Mouse (Mus musculus) hindbrain, postnatal 0 days (tissue): ENCODE measurements around the gene Grcc10. TPM values are rescaled to one million over a fixed set of nuclear protein-coding genes. Genes with fewer than 3 reads are reported as not detected.

Source experiments
- ATAC-seq: fragments of 200-750 bp; cut with Nextera tagmentation; 2 replicates; pipeline ENCODE4 v1.8.0; 2017; ENCODE audit warnings: mild to moderate bottlenecking, moderate TSS enrichment, moderate library complexity
- DNase-seq: peaks from one replicate; pipeline ENCODE4 v3.0.0-alpha.2; 2015; ENCODE audit warnings: low spot score
- H3K27ac ChIP-seq: fragments of 300-500 bp; sonication (generic); 2 replicates; pipeline ENCODE4 v1.5.1; 2014; ENCODE audit warnings: mild to moderate bottlenecking
- H3K27me3 ChIP-seq: fragments of 300-500 bp; sonication (generic); 2 replicates; pipeline ENCODE4 v1.6.1; 2014; ENCODE audit warnings: low read length, mixed read lengths; ENCODE audit not compliant: insufficient read depth
- H3K36me3 ChIP-seq: fragments of 300-500 bp; sonication (generic); 2 replicates; pipeline ENCODE4 v1.6.1; 2014; ENCODE audit warnings: low read length, mixed read lengths; ENCODE audit not compliant: insufficient read depth
- H3K4me1 ChIP-seq: fragments of 300-500 bp; sonication (generic); 2 replicates; pipeline ENCODE4 v1.6.1; 2014; ENCODE audit warnings: antibody characterized with exemption, low read length, mixed read lengths; ENCODE audit not compliant: insufficient read depth
- H3K4me2 ChIP-seq: fragments of 300-500 bp; sonication (generic); 2 replicates; pipeline ENCODE4 v1.6.1; 2014; ENCODE audit warnings: low read depth, mild to moderate bottlenecking, low read length, moderate library complexity, mixed read lengths
- H3K4me3 ChIP-seq: fragments of 300-500 bp; sonication (generic); 2 replicates; pipeline ENCODE4 v1.5.1; 2014; ENCODE audit warnings: low read length
- H3K9ac ChIP-seq: fragments of 300-500 bp; sonication (generic); replicated peaks from 2 replicates; pipeline ENCODE4 v1.6.1; 2014; ENCODE audit warnings: mild to moderate bottlenecking, low read length, moderate library complexity, mixed read lengths
- H3K9me3 ChIP-seq: fragments of 300-500 bp; sonication (generic); 2 replicates; pipeline ENCODE4 v1.6.1; 2016; ENCODE audit warnings: low read length, mixed read lengths
- CTCF ChIP-seq: IDR thresholded peaks from 2 replicates; pipeline ENCODE4 v1.5.1; 2016; ENCODE audit warnings: antibody characterized with exemption, control low read depth, low read depth
- WGBS: fragments of 180-500 bp; shearing (Covaris S2); extraction: QIAGEN DNeasy Blood & Tissue Kit; methylation state at CpG from one replicate; pipeline ENCODE4 v1.1.7; 2014; 5-methylcytosine and 5-hydroxymethylcytosine counted together
- microRNA counts: library from miRNA; unstranded; fragments of <30 nt; microRNA quantifications from one replicate; lab custom pipeline; 2015
- microRNA-seq, 2 experiments: library from miRNA; unstranded; fragments of <30 nt; microRNA quantifications; one replicate each; pipeline ENCODE4; 2016
- polyA plus RNA-seq: library from polyadenylated mRNA; unstranded; fragments of >200 nt; fragmentation: Nextera tagmentation; extraction: Ambion mirVana; gene quantifications from 2 replicates; pipeline ENCODE4 v1.2.1, GENCODE M21; 2015
- total RNA-seq: library from RNA; depleted of rRNA; stranded (reverse); fragments of >200 nt; gene quantifications from 2 replicates; pipeline ENCODE4 v1.2.3, GENCODE M21; 2014; rRNA removed

Gene Grcc10
- total and polyA plus RNA-seq, 2 experiments from 2014 or later, result 212 to 643 TPM

- no peak for TF ChIP-seq CTCF
- no peak for DNase-seq
These were observed 44.6 kb downstream of the Grcc10 start for GRCm38 (mm10) chr6:124696441-124697150.

GRCm38 (mm10) chr6:124694166-124694955, 46.8 kb downstream of the Grcc10 start:
- TF ChIP-seq CTCF, result no peak
- peaks cover 7% of the 10 kb centered on the region; the same call in 1 of the 2 replicates for H3K36me3 ChIP-seq
- no peaks in the 10 kb centered on the region for H3K9me3 ChIP-seq
- H3K4me1 ChIP-seq, result no peaks in the 10 kb centered on the region
- ATAC-seq, result peak; percentile 81
- H3K9ac ChIP-seq, result no peak overlapping the region
- H3K4me2 ChIP-seq, result no peak overlapping the region
- no peak overlapping the region for H3K4me3 ChIP-seq
- H3K27me3 ChIP-seq, result no peaks in the 10 kb centered on the region
- H3K27ac ChIP-seq, result peak overlapping the region; percentile 22; the same call in 1 of the 2 replicates
- peak; percentile 80 for DNase-seq
- WGBS, result 54% methylated on average over 15 of the region's 15 CpGs

More at GRCm38 (mm10) chr6:124696441-124697150, 44.6 kb downstream of the Grcc10 start:
- 88% methylated on average over 7 of the region's 7 CpGs for WGBS
- Histone ChIP-seq H3K9ac (no peak overlapping the region), H3K4me2 (no peak overlapping the region), H3K27ac (no peak overlapping the region), H3K4me3 (no peak overlapping the region), H3K36me3 (peaks cover 15% of the 10 kb centered on the region; the same call in 1 of the 2 replicates), H3K27me3 (no peaks in the 10 kb centered on the region), H3K9me3 (no peaks in the 10 kb centered on the region), H3K4me1 (no peaks in the 10 kb centered on the region)
- no peak for ATAC-seq

GRCm38 (mm10) chr6:124693243-124693981, 47.8 kb downstream of the Grcc10 start:
- Histone ChIP-seq H3K9ac (0 out of 2 replicates have a peak overlapping the region, but pooled peaks have one; percentile 17), H3K27ac (peak overlapping the region; percentile 22), H3K9me3 (no peaks in the 10 kb centered on the region), H3K27me3 (no peaks in the 10 kb centered on the region), H3K4me2 (no peak overlapping the region), H3K4me1 (no peaks in the 10 kb centered on the region), H3K36me3 (no peaks in the 10 kb centered on the region), H3K4me3 (no peak overlapping the region)
- WGBS, result 73% methylated on average over 15 of the region's 15 CpGs
- DNase-seq (no peak), ATAC-seq (no peak)
- no peak for TF ChIP-seq CTCF

GRCm38 (mm10) chr6:124690517-124690916, 50.7 kb downstream of the Grcc10 start:
- ATAC-seq (no peak), DNase-seq (no peak)
- 95% methylated on average over 3 of the region's 3 CpGs for WGBS
- Histone ChIP-seq H3K27ac (no peak overlapping the region), H3K4me1 (no peaks in the 10 kb centered on the region), H3K9ac (no peak overlapping the region), H3K9me3 (no peaks in the 10 kb centered on the region), H3K4me3 (no peak overlapping the region), H3K27me3 (no peaks in the 10 kb centered on the region), H3K36me3 (no peaks in the 10 kb centered on the region), H3K4me2 (no peak overlapping the region)
- TF ChIP-seq CTCF, result no peak

MicroRNAs encoded within 50 kb of the gene (microRNA counts, 519-probe panel; counts per million panel counts)
- microRNA mmu-miR-141 (lab: Ali Mortazavi, UCI), result not detected
- not detected for microRNA mmu-miR-200c (lab: Ali Mortazavi, UCI)

Small RNA genes within 50 kb of the gene (microRNA-seq; reads per million reads assigned to microRNA genes)
- gene Mir141, result 4.3 to 5.1 reads per million in 2 experiments
- 23.1 to 26.5 reads per million in 2 experiments for gene Mir200c

Other genes starting within 250 kb of the Grcc10 start
- gene C1rl, start 248.3 kb downstream of the Grcc10 start, total RNA-seq, result 0.31 and 0.68 TPM in 2 replicates
- gene C1rl, start 248.3 kb downstream of the Grcc10 start, polyA plus RNA-seq, result 0.39 and 0.41 TPM in 2 replicates
- 0.42 and 1.0 TPM in 2 replicates for gene C1ra, start 229.0 kb downstream of the Grcc10 start, total RNA-seq
- 0.73 and 0.83 TPM in 2 replicates for gene C1ra, start 229.0 kb downstream of the Grcc10 start, polyA plus RNA-seq
- gene C1s1, start 199.0 kb downstream of the Grcc10 start, total RNA-seq, result 0.89 and 4.7 TPM in 2 replicates
- 0.49 and 1.2 TPM in 2 replicates for gene C1s1, start 199.0 kb downstream of the Grcc10 start, polyA plus RNA-seq
- gene C1rb, start 171.1 kb downstream of the Grcc10 start, total RNA-seq, result not detected in 2 replicates
- 0.09 TPM in 1 of 2 replicates, not detected in the other for gene C1rb, start 171.1 kb downstream of the Grcc10 start, polyA plus RNA-seq
- not detected in 2 replicates for gene C1s2, start 105.3 kb downstream of the Grcc10 start, total RNA-seq
- 0.13 and 0.18 TPM in 2 replicates for gene C1s2, start 105.3 kb downstream of the Grcc10 start, polyA plus RNA-seq
- gene Lpcat3, start 78.3 kb downstream of the Grcc10 start, total RNA-seq, result 32.0 and 48.5 TPM in 2 replicates
- 49.5 and 53.3 TPM in 2 replicates for gene Lpcat3, start 78.3 kb downstream of the Grcc10 start, polyA plus RNA-seq
- 75.8 and 102 TPM in 2 replicates for gene Emg1, start 29.2 kb downstream of the Grcc10 start, total RNA-seq
- gene Emg1, start 29.2 kb downstream of the Grcc10 start, polyA plus RNA-seq, result 100 and 102 TPM in 2 replicates
- 218 and 223 TPM in 2 replicates for gene Phb2, start 29.0 kb downstream of the Grcc10 start, total RNA-seq
- 267 and 270 TPM in 2 replicates for gene Phb2, start 29.0 kb downstream of the Grcc10 start, polyA plus RNA-seq
- gene Ptpn6, start 2.7 kb downstream of the Grcc10 start, total RNA-seq, result 3.8 and 3.9 TPM in 2 replicates
- gene Ptpn6, start 2.7 kb downstream of the Grcc10 start, polyA plus RNA-seq, result 4.3 and 4.8 TPM in 2 replicates
- gene Gm45234, start 14.6 kb upstream of the Grcc10 start, total RNA-seq, result 0.26 TPM in 1 of 2 replicates, not detected in the other
- not detected in 2 replicates for gene Gm45234, start 14.6 kb upstream of the Grcc10 start, polyA plus RNA-seq
- 19.1 and 23.7 TPM in 2 replicates for gene Atn1, start 15.2 kb upstream of the Grcc10 start, total RNA-seq
- gene Atn1, start 15.2 kb upstream of the Grcc10 start, polyA plus RNA-seq, result 19.9 and 21.3 TPM in 2 replicates
- 281 and 357 TPM in 2 replicates for gene Eno2, start 28.3 kb upstream of the Grcc10 start, total RNA-seq
- 213 and 216 TPM in 2 replicates for gene Eno2, start 28.3 kb upstream of the Grcc10 start, polyA plus RNA-seq
- 6.7 and 9.2 TPM in 2 replicates for gene Lrrc23, start 38.4 kb upstream of the Grcc10 start, total RNA-seq
- 5.4 and 8.7 TPM in 2 replicates for gene Lrrc23, start 38.4 kb upstream of the Grcc10 start, polyA plus RNA-seq
- gene Spsb2, start 67.3 kb upstream of the Grcc10 start, total RNA-seq, result 7.3 and 8.7 TPM in 2 replicates
- 9.6 and 9.8 TPM in 2 replicates for gene Spsb2, start 67.3 kb upstream of the Grcc10 start, polyA plus RNA-seq
- gene Tpi1, start 72.9 kb upstream of the Grcc10 start, total RNA-seq, result 506 and 525 TPM in 2 replicates
- 515 and 534 TPM in 2 replicates for gene Tpi1, start 72.9 kb upstream of the Grcc10 start, polyA plus RNA-seq
- gene Usp5, start 88.1 kb upstream of the Grcc10 start, total RNA-seq, result 222 and 233 TPM in 2 replicates
- 182 and 189 TPM in 2 replicates for gene Usp5, start 88.1 kb upstream of the Grcc10 start, polyA plus RNA-seq
- gene Cdca3, start 88.2 kb upstream of the Grcc10 start, total RNA-seq, result 34.7 and 39.9 TPM in 2 replicates
- gene Cdca3, start 88.2 kb upstream of the Grcc10 start, polyA plus RNA-seq, result 40.9 and 47.3 TPM in 2 replicates
- gene Gnb3, start 98.9 kb upstream of the Grcc10 start, total RNA-seq, result 0.68 and 0.72 TPM in 2 replicates
- 1.6 and 2.2 TPM in 2 replicates for gene Gnb3, start 98.9 kb upstream of the Grcc10 start, polyA plus RNA-seq
- 71.3 and 79.5 TPM in 2 replicates for gene P3h3, start 116.4 kb upstream of the Grcc10 start, total RNA-seq
- 11.3 and 12.0 TPM in 2 replicates for gene P3h3, start 116.4 kb upstream of the Grcc10 start, polyA plus RNA-seq
- 193 and 194 TPM in 2 replicates for gene Gpr162, start 122.6 kb upstream of the Grcc10 start, total RNA-seq
- 30.1 and 31.9 TPM in 2 replicates for gene Gpr162, start 122.6 kb upstream of the Grcc10 start, polyA plus RNA-seq
- 0.05 TPM in 1 of 2 replicates, not detected in the other for gene Cd4, start 146.8 kb upstream of the Grcc10 start, total RNA-seq
- 0.13 and 0.18 TPM in 2 replicates for gene Cd4, start 146.8 kb upstream of the Grcc10 start, polyA plus RNA-seq
- 1.8 and 2.2 TPM in 2 replicates for gene Lag3, start 170.3 kb upstream of the Grcc10 start, total RNA-seq
- 3.3 and 3.6 TPM in 2 replicates for gene Lag3, start 170.3 kb upstream of the Grcc10 start, polyA plus RNA-seq
- gene Ptms, start 178.7 kb upstream of the Grcc10 start, total RNA-seq, result 913 and 1,024 TPM in 2 replicates
- 767 and 773 TPM in 2 replicates for gene Ptms, start 178.7 kb upstream of the Grcc10 start, polyA plus RNA-seq
- 639 and 964 TPM in 2 replicates for gene Mlf2, start 190.0 kb upstream of the Grcc10 start, total RNA-seq
- 618 and 628 TPM in 2 replicates for gene Mlf2, start 190.0 kb upstream of the Grcc10 start, polyA plus RNA-seq
- 113 and 146 TPM in 2 replicates for gene Cops7a, start 224.2 kb upstream of the Grcc10 start, total RNA-seq
- 97.1 and 101 TPM in 2 replicates for gene Cops7a, start 224.2 kb upstream of the Grcc10 start, polyA plus RNA-seq